In genomic region chr4:126058134-126058996, GRCm38 (mm10) we compare ENCODE assay signal across 8 mouse cellular contexts. TPM values are rescaled to one million over a fixed set of nuclear protein-coding genes. Genes with fewer than 3 reads are reported as not detected.
DNase-seq lines count a peak whose midpoint lies in the region; ATAC-seq and TF ChIP-seq lines count a peak whose summit lies in the region.

Gene Oscp1, plus strand, starts transcription at chr4:126058565.

- under 1% methylated on average over 57 of the region's 57 CpGs for WGBS in cerebellum, adult 2 months
- WGBS in hindbrain, embryonic 10.5 days, result under 1% methylated on average over 57 of the region's 57 CpGs
- under 1% methylated on average over 57 of the region's 57 CpGs for WGBS in lung, postnatal 0 days

- DNase-seq in MEL (ENCODE audit: low read depth, low spot score), result peak; percentile 95
- DNase-seq in cerebellum, adult 2 months, result peak; percentile 90 to 92
- peak; percentile 94 for DNase-seq in forelimb bud, embryonic 11.5 days (ENCODE audit: low read depth, low spot score)
- peak; percentile 94 for DNase-seq in hindbrain, embryonic 10.5 days (ENCODE audit: low spot score)
- DNase-seq in layer of hippocampus, adult 9-11 months, result peak; percentile 95
- peak; percentile 96 for DNase-seq in lung, postnatal 0 days (ENCODE audit: low spot score)
- peak; percentile 83 for DNase-seq in ovary, postnatal 14 days (ENCODE audit: low spot score)
- peak; percentile 91 for DNase-seq in thymus, postnatal 14 days

- no peak for TF ChIP-seq CTCF in MEL (IDR thresholded peaks at IDR 0.05 in 2 of 3, conservative IDR thresholded peaks at IDR 0.05 in 1 of 3; ENCODE audit: control insufficient read depth in 1 of 3, insufficient read depth in 1 of 3, low read depth in 2 of 3, low read length in 3 of 3, poor library complexity in 1 of 3, severe bottlenecking in 1 of 3)
- no peak for TF ChIP-seq CTCF in cerebellum, adult 2 months (IDR thresholded peaks at IDR 0.05; ENCODE audit: borderline replicate concordance, insufficient read depth, low read depth, low read length)
- TF ChIP-seq CTCF in lung, postnatal 0 days (IDR thresholded peaks at IDR 0.05), result no peak

- H3K79me2 ChIP-seq in MEL (ENCODE audit: control insufficient read depth, insufficient read depth, low read length, poor library complexity), result no peaks in the 10 kb centered on the region; the same call in 1 of the 2 replicates

- H3K9ac ChIP-seq in MEL (ENCODE audit: control insufficient read depth, low read depth, low read length, poor library complexity, severe bottlenecking), result peak within 1 kb of the TSS; percentile 71
- peak within 1 kb of the TSS; percentile 51; the same call in 1 of the 2 replicates for H3K9ac ChIP-seq in lung, postnatal 0 days (replicated peaks; ENCODE audit: low read depth)

- peaks cover 0 to 7% of the 10 kb centered on the region in 2 experiments; a peak in 3 of 4 replicates for H3K4me1 ChIP-seq in MEL (ENCODE audit: control insufficient read depth in 1 of 2, insufficient read depth in 2 of 2, low read length in 2 of 2)
- peaks cover 2% of the 10 kb centered on the region for H3K4me1 ChIP-seq in cerebellum, adult 2 months (ENCODE audit: control insufficient read depth, insufficient read depth, low read length)
- H3K4me1 ChIP-seq in hindbrain, embryonic 10.5 days (replicated peaks), result peaks cover 24% of the 10 kb centered on the region
- H3K4me1 ChIP-seq in lung, postnatal 0 days (ENCODE audit: insufficient read depth, low read depth, low read length), result 0 out of 2 replicates have a peak, but pooled peaks cover 3% of the 10 kb centered on the region

- no peaks in the 10 kb centered on the region; a peak in 1 of 4 replicates for H3K36me3 ChIP-seq in MEL (ENCODE audit: control insufficient read depth in 1 of 2, insufficient read depth in 2 of 2, low read length in 2 of 2)
- peaks cover 34% of the 10 kb centered on the region for H3K36me3 ChIP-seq in hindbrain, embryonic 10.5 days
- H3K36me3 ChIP-seq in lung, postnatal 0 days (ENCODE audit: insufficient read depth, low read length), result peaks cover 5% of the 10 kb centered on the region; the same call in 1 of the 2 replicates

- H3K9me3 ChIP-seq in MEL (replicated peaks; ENCODE audit: insufficient read depth, low read length), result no peaks in the 10 kb centered on the region
- H3K9me3 ChIP-seq in hindbrain, embryonic 10.5 days, result no peaks in the 10 kb centered on the region
- H3K9me3 ChIP-seq in lung, postnatal 0 days (ENCODE audit: low read length), result no peaks in the 10 kb centered on the region

- peak; percentile 99 for ATAC-seq in lung, postnatal 0 days

- peak within 1 kb of the TSS; percentile 76 to 82 for H3K4me3 ChIP-seq in MEL (ENCODE audit: control insufficient read depth in 1 of 2, insufficient read depth in 1 of 2, low read depth in 2 of 2, low read length in 2 of 2)
- H3K4me3 ChIP-seq in cerebellum, adult 2 months (replicated peaks; ENCODE audit: insufficient read depth, low read depth, low read length), result peak within 1 kb of the TSS; percentile 92
- H3K4me3 ChIP-seq in hindbrain, embryonic 10.5 days, result peak within 1 kb of the TSS; percentile 76
- H3K4me3 ChIP-seq in lung, postnatal 0 days (ENCODE audit: low read depth, low read length), result peak within 1 kb of the TSS; percentile 46

- TF ChIP-seq RAD21 in MEL (IDR thresholded peaks at IDR 0.05; ENCODE audit: low read depth, low read length), result no peak

- peak; percentile 61 to 66; a peak in 2 of 4 replicates for TF ChIP-seq POLR2A in MEL (IDR thresholded peaks at IDR 0.05; ENCODE audit: control insufficient read depth in 1 of 2, insufficient read depth in 1 of 2, low read depth in 1 of 2, low read length in 2 of 2, poor library complexity in 1 of 2)
- TF ChIP-seq POLR2A in cerebellum, adult 2 months (IDR thresholded peaks at IDR 0.05; ENCODE audit: borderline replicate concordance, insufficient read depth, low read length), result 0 out of 2 replicates have a peak, but pooled peaks have one; percentile 12

- no peak for TF ChIP-seq EP300 in MEL (IDR thresholded peaks at IDR 0.05; ENCODE audit: low read depth in 1 of 2, low read length in 2 of 2)
- peak; percentile 35; the same call in 1 of the 2 replicates for TF ChIP-seq EP300 in lung, postnatal 0 days (IDR thresholded peaks at IDR 0.05)

- peak within 1 kb of the TSS; percentile 77 for H3K4me2 ChIP-seq in lung, postnatal 0 days (replicated peaks; ENCODE audit: low read depth, low read length)

- peak within 1 kb of the TSS; percentile 33 for H3K27ac ChIP-seq in MEL (ENCODE audit: control insufficient read depth, low read depth, low read length)
- no peak within 1 kb of the TSS for H3K27ac ChIP-seq in cerebellum, adult 2 months (ENCODE audit: insufficient read depth, low read length)
- H3K27ac ChIP-seq in hindbrain, embryonic 10.5 days, result peak within 1 kb of the TSS; percentile 88
- no peak within 1 kb of the TSS for H3K27ac ChIP-seq in lung, postnatal 0 days (ENCODE audit: low read length)

- no peaks in the 10 kb centered on the region for H3K27me3 ChIP-seq in MEL (ENCODE audit: control insufficient read depth in 1 of 2, insufficient read depth in 2 of 2, low read length in 2 of 2)
- H3K27me3 ChIP-seq in cerebellum, adult 2 months (ENCODE audit: control insufficient read depth, insufficient read depth, low read length), result no peaks in the 10 kb centered on the region
- no peaks in the 10 kb centered on the region for H3K27me3 ChIP-seq in hindbrain, embryonic 10.5 days (ENCODE audit: insufficient read depth, poor library complexity, severe bottlenecking)
- no peaks in the 10 kb centered on the region for H3K27me3 ChIP-seq in lung, postnatal 0 days (replicated peaks; ENCODE audit: insufficient read depth, low read length)

TF ChIP-seq in MEL, 35 proteins besides CTCF, POLR2A, EP300 and RAD21 (continues in another document):
- TF ChIP-seq ZC3H11A (IDR thresholded peaks at IDR 0.05; ENCODE audit: low read depth, low read length), result no peak
- TF ChIP-seq MAX (IDR thresholded peaks at IDR 0.05; ENCODE audit: low read length), result no peak
- peak; percentile 24; the same call in 1 of the 2 replicates for TF ChIP-seq TCF12 (IDR thresholded peaks at IDR 0.05; ENCODE audit: low read depth, low read length)
- no peak for TF ChIP-seq TAL1 (IDR thresholded peaks at IDR 0.05; ENCODE audit: low read length)
- no peak for TF ChIP-seq ZNF384 (IDR thresholded peaks at IDR 0.05; ENCODE audit: low read depth, low read length)
- TF ChIP-seq ZKSCAN1 (IDR thresholded peaks at IDR 0.05; ENCODE audit: low read depth, low read length), result 0 out of 2 replicates have a peak, but pooled peaks have one; percentile 22
- no peak for TF ChIP-seq CHD1 (IDR thresholded peaks at IDR 0.05; ENCODE audit: low read depth, low read length)
- TF ChIP-seq ETS1 (IDR thresholded peaks at IDR 0.05; ENCODE audit: low read depth, low read length), result no peak
- TF ChIP-seq CHD2 (IDR thresholded peaks at IDR 0.05; ENCODE audit: low read length), result peak; percentile 63
- TF ChIP-seq BHLHE40 (IDR thresholded peaks at IDR 0.05; ENCODE audit: borderline replicate concordance, low read depth, low read length), result no peak
- peak; percentile 59; the same call in 1 of the 2 replicates for TF ChIP-seq E2F4 (IDR thresholded peaks at IDR 0.05; ENCODE audit: borderline replicate concordance, low read depth, low read length)
- no peak for TF ChIP-seq GABPA (IDR thresholded peaks at IDR 0.05; ENCODE audit: low read depth, low read length)
- no peak for TF ChIP-seq MEF2A (IDR thresholded peaks at IDR 0.05; ENCODE audit: extremely low read depth, insufficient replicate concordance, low read depth, low read length, poor library complexity, severe bottlenecking)
- peak; percentile 63; the same call in 1 of the 2 replicates for TF ChIP-seq MXI1 (IDR thresholded peaks at IDR 0.05; ENCODE audit: low read depth, low read length)
- TF ChIP-seq USF1 (IDR thresholded peaks at IDR 0.05; ENCODE audit: low read depth, low read length), result no peak
- no peak; the same call in 1 of the 2 replicates for TF ChIP-seq MAZ (IDR thresholded peaks at IDR 0.05; ENCODE audit: low read depth, low read length)
- no peak for TF ChIP-seq USF2 (IDR thresholded peaks at IDR 0.05; ENCODE audit: borderline replicate concordance in 1 of 2, insufficient read depth in 1 of 2, low read depth in 1 of 2, low read length in 2 of 2)
- no peak for TF ChIP-seq ZMIZ1 (IDR thresholded peaks at IDR 0.05; ENCODE audit: low read depth, low read length)
- no peak for TF ChIP-seq MYB (IDR thresholded peaks at IDR 0.05; ENCODE audit: low read depth, low read length)
- TF ChIP-seq POLR2AphosphoS2 (IDR thresholded peaks at IDR 0.05; ENCODE audit: low read length), result no peak
- no peak; the same call in 1 of the 2 replicates for TF ChIP-seq TBP (IDR thresholded peaks at IDR 0.05; ENCODE audit: low read depth, low read length)
- TF ChIP-seq UBTF (IDR thresholded peaks at IDR 0.05; ENCODE audit: borderline replicate concordance, insufficient read depth, low read depth, low read length), result no peak
- no peak for TF ChIP-seq JUND (IDR thresholded peaks at IDR 0.05; ENCODE audit: low read depth, low read length)
- 0 out of 2 replicates have a peak, but pooled peaks have one; percentile 1 for TF ChIP-seq GATA1 (IDR thresholded peaks at IDR 0.05; ENCODE audit: low read depth, low read length)
- no peak for TF ChIP-seq MYC (IDR thresholded peaks at IDR 0.05; ENCODE audit: low read depth, low read length)
- TF ChIP-seq SMC3 (IDR thresholded peaks at IDR 0.05; ENCODE audit: low read depth, low read length), result no peak
- no peak for TF ChIP-seq MAFK (IDR thresholded peaks at IDR 0.05; ENCODE audit: borderline replicate concordance, low read depth, low read length)
- peak; percentile 96 for TF ChIP-seq SIN3A (IDR thresholded peaks at IDR 0.05; ENCODE audit: low read length)
- TF ChIP-seq NELFE (IDR thresholded peaks at IDR 0.05; ENCODE audit: low read depth, low read length), result peak; percentile 62; the same call in 1 of the 2 replicates
- peak; percentile 10; the same call in 1 of the 2 replicates for TF ChIP-seq NRF1 (IDR thresholded peaks at IDR 0.05; ENCODE audit: insufficient read depth, low read depth, low read length, poor library complexity, severe bottlenecking)
- TF ChIP-seq HCFC1 (IDR thresholded peaks at IDR 0.05; ENCODE audit: low read depth, low read length), result peak; percentile 85
- TF ChIP-seq KAT2A (conservative IDR thresholded peaks at IDR 0.05; ENCODE audit: low read depth, low read length), result peak; percentile 61; the same call in 1 of the 2 replicates

RNA-seq across cellular contexts. Expression of gene Oscp1, which starts in this region (rescaled TPM):
- 4.2 and 5.7 TPM in 2 replicates for total RNA-seq in MEL (2012; rRNA removed)
- 1 to 10 TPM in 1 of 2 experiments, not detected in 1; 7.6 TPM for polyA plus RNA-seq in MEL (2012; ENCODE audit: insufficient read depth in 1 of 2, insufficient read length in 2 of 2, low read depth in 1 of 2, low replicate concordance in 2 of 2, missing spikeins in 1 of 2)
- 12.1 and 12.8 TPM in 2 replicates for polyA plus RNA-seq in cerebellum, adult 2 months (2012; rRNA removed)
- polyA plus RNA-seq in hindbrain, embryonic 10.5 days (2016; fragmentation: Nextera tagmentation; extraction: Ambion mirVana), result 27.7 and 30.9 TPM in 2 replicates
- 11.8 and 12.3 TPM in 2 replicates for polyA plus RNA-seq in lung, postnatal 0 days (2015; fragmentation: Nextera tagmentation; extraction: Ambion mirVana)

Comparison
In these comparisons a context has a peak if more than half of its experiments do, and no peak if none do; other contexts are left out.
1. H3K27ac ChIP-seq: peak in MEL (single experiment) and hindbrain, embryonic 10.5 days (single experiment); none in cerebellum, adult 2 months (single experiment) and lung, postnatal 0 days (single experiment).
2. Peak in every context shown above with its lines, with median percentiles within 50 percentile points of each other: DNase-seq and H3K4me3 ChIP-seq.